In the genomic region with DNA sequence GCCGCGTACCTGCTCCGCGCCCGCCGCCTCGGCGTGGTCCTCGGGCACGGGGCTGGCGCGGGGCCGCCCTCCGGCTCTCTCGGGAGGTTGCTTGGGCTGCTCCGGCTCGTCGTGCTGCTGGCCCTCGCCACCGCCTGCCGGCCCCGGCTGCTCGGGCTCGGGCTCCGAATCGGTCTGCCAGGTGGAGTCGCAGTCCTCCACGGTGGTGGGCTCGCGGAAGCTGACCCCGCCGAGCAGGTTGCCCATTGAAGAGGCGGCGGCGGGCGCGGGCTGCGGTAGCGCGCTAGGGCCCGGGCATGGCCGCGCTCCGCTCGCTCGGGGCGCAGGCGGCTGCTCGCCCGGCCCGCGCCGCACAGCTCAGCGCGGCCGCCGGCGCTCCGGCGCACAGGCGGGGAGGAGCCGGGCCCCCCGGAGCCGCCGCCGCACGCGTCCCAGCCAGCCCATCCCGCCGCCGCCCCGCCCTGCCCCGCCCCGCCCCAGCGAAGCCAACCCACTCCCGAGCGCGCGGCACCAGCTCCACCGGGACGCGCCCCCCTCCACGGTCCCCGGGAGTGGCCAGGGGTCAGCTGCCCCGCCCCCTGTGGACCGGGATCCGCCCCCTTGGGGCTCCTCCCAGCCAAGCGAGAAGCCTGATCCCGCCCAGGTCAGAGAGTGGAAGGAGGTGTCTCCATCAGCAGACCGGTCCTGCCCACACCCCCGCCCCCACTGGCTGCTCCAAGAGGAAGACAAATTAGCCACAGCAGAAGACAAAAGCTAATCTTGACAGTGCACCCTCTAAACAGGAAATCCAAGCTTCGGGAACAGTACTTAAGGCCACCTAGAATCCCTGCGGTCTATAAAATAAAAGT, we compare ENCODE assay signal across 8 mouse cellular contexts. TPM values are rescaled to one million over a fixed set of nuclear protein-coding genes. Genes with fewer than 3 reads are reported as not detected.
DNase-seq lines count a peak whose midpoint lies in the region; ATAC-seq lines count a peak whose summit lies in the region.

No protein-coding gene starts in this region.

- peak overlapping the region; percentile 95 for H3K4me3 ChIP-seq in hindbrain, embryonic 16.5 days (ENCODE audit: low read length)
- H3K4me3 ChIP-seq in macrophage (ENCODE audit: inconsistent target): no peak overlapping the region

- peak; percentile 75 for DNase-seq in WW6 (ENCODE audit: low read depth, low spot score)
- DNase-seq in cerebellum, postnatal 4 days (ENCODE audit: low spot score in 2 of 2): peak; percentile 81 to 92
- DNase-seq in gastrocnemius, adult 18-20 months (ENCODE audit: low spot score): peak; percentile 99
- peak; percentile 87 to 93 for DNase-seq in left cerebral cortex, adult 18-20 months (ENCODE audit: low spot score in 2 of 2)
- peak; percentile 97 for DNase-seq in right cerebral cortex, adult 18-20 months
- DNase-seq in urinary bladder, postnatal 10 days (ENCODE audit: low spot score): peak; percentile 81

- H3K27me3 ChIP-seq in hindbrain, embryonic 16.5 days (replicated peaks; ENCODE audit: control insufficient read depth, insufficient read depth, low read length): no peaks in the 10 kb centered on the region

- 0 out of 2 replicates have a peak, but pooled peaks cover 2% of the 10 kb centered on the region for H3K36me3 ChIP-seq in hindbrain, embryonic 16.5 days (ENCODE audit: control insufficient read depth, insufficient read depth, low read length)
- no peaks in the 10 kb centered on the region for H3K36me3 ChIP-seq in macrophage (ENCODE audit: inconsistent target)

- H3K4me1 ChIP-seq in hindbrain, embryonic 16.5 days (ENCODE audit: control insufficient read depth, insufficient read depth, low read depth, low read length): peaks cover 31% of the 10 kb centered on the region

- H3K79me2 ChIP-seq in macrophage (ENCODE audit: inconsistent target): peaks cover 33% of the 10 kb centered on the region

- peak overlapping the region; percentile 95 for H3K9ac ChIP-seq in hindbrain, embryonic 16.5 days (ENCODE audit: low read depth, low read length)

- no peaks in the 10 kb centered on the region for H3K9me3 ChIP-seq in hindbrain, embryonic 16.5 days (ENCODE audit: control insufficient read depth, low read length)

- H3K4me2 ChIP-seq in hindbrain, embryonic 16.5 days (ENCODE audit: low read length): peak overlapping the region; percentile 95

- peak overlapping the region; percentile 93 for H3K27ac ChIP-seq in hindbrain, embryonic 16.5 days (ENCODE audit: low read depth, low read length)
- peak overlapping the region; percentile 64 for H3K27ac ChIP-seq in macrophage

- ATAC-seq in hindbrain, embryonic 16.5 days: peak; percentile 96

- under 1% methylated on average over 59 of the region's 93 CpGs for WGBS in hindbrain, embryonic 16.5 days
- WGBS in macrophage (ENCODE audit: missing documents): under 1% methylated on average over 43 of the region's 93 CpGs

RNA-seq across cellular contexts. Expression of gene Ogfrl1, which starts 14.5 kb away (rescaled TPM):
- 1 to 10 TPM; 5.7 to 6.1 TPM for total RNA-seq in gastrocnemius, adult 18-20 months (2021)
- 9.0 and 9.4 TPM in 2 replicates for polyA plus RNA-seq in hindbrain, embryonic 16.5 days (2015; fragmentation: Nextera tagmentation; extraction: Ambion mirVana)
- total RNA-seq in left cerebral cortex, adult 18-20 months (2021): 10 to 100 TPM; 77.0 to 91.0 TPM
- 10 to 100 TPM in 6 of 26 experiments, 1 to 10 TPM in 20; 1.1 to 30.8 (median 6.6) TPM for total RNA-seq in macrophage (2018; cell fraction: chromatin; rRNA removed)
- 10 to 100 TPM in 25 of 26 experiments, 1 to 10 TPM in 1; 9.1 to 25.0 (median 14.8) TPM for total RNA-seq in macrophage (2018; cell fraction: cytosol; rRNA removed)
- 10 to 100 TPM in 18 of 26 experiments, 1 to 10 TPM in 8; 2.6 to 33.0 (median 13.0) TPM for total RNA-seq in macrophage (2018; cell fraction: nucleus; rRNA removed)
- 12.9 to 25.6 TPM (median 20.9 TPM) in 3 replicates for polyA plus RNA-seq in macrophage (2018)

Comparison
In these comparisons a context has a peak if more than half of its experiments do, and no peak if none do; other contexts are left out.
1. RNA of gene Ogfrl1, which starts 14.5 kb away (total RNA-seq): 77.0 to 91.0 TPM in left cerebral cortex, adult 18-20 months; 5.7 to 6.1 TPM in gastrocnemius, adult 18-20 months; every median in the first group is over 10 times any median in the second.
2. Peak in every context shown above with its lines, with median percentiles within 50 percentile points of each other: DNase-seq.